Mouse (Mus musculus): ENCODE measurements around the gene Nckap5. TPM values are rescaled to one million over a fixed set of nuclear protein-coding genes. Genes with fewer than 3 reads are reported as not detected.

Nckap5 gene
- polyA plus RNA-seq, 1 experiment = not detected

DNA sequence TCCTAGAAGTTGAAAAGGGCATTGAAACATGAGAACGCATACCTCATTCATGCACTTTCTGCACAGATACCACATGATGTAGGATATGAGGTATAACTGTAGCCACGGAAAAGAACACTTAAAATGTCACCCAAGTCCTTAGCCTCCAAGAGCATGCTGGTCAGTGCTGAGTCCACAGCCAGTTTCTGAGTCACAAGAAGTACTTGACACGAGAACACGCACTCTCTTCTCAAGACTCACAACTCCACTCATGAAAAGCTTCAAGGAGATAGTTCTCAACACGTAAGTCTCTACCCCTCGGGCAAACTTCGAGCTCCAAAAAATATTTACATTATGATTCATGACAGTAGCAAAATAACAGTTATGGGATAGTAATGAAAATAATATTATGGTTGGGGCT, 137.0 kb downstream of the Nckap5 start:
- 94% methylated on average over 7 of the region's 7 CpGs for WGBS

GRCm38 (mm10) chr1:126688593-126688992, 142.0 kb downstream of the Nckap5 start:
- 87% methylated on average over 5 of the region's 5 CpGs for WGBS
- Histone ChIP-seq H3K4me1 (ENCODE audit: control insufficient read depth, insufficient read depth, low read length) (peaks cover 4% of the 10 kb centered on the region; the same call in 1 of the 2 replicates), H3K27ac (ENCODE audit: insufficient read depth, low read depth, low read length) (no peak overlapping the region), H3K4me3 (ENCODE audit: insufficient read depth, low read depth, low read length) (no peak overlapping the region)
- TF ChIP-seq POLR2A (IDR thresholded peaks at IDR 0.05; ENCODE audit: insufficient read depth, low read depth, low read length) (no peak), CTCF (IDR thresholded peaks at IDR 0.05; ENCODE audit: insufficient read depth, low read depth, low read length) (no peak)

More for the DNA sequence above, 137.0 kb downstream of the Nckap5 start:
- H3K4me1 ChIP-seq (ENCODE audit: control insufficient read depth, insufficient read depth, low read length) = no peaks in the 10 kb centered on the region
- no peak for TF ChIP-seq CTCF (IDR thresholded peaks at IDR 0.05; ENCODE audit: insufficient read depth, low read depth, low read length)
- TF ChIP-seq POLR2A (IDR thresholded peaks at IDR 0.05; ENCODE audit: insufficient read depth, low read depth, low read length) = no peak
- H3K4me3 ChIP-seq (ENCODE audit: insufficient read depth, low read depth, low read length) = no peak overlapping the region
- no peak overlapping the region for H3K27ac ChIP-seq (ENCODE audit: insufficient read depth, low read depth, low read length)

DNA sequence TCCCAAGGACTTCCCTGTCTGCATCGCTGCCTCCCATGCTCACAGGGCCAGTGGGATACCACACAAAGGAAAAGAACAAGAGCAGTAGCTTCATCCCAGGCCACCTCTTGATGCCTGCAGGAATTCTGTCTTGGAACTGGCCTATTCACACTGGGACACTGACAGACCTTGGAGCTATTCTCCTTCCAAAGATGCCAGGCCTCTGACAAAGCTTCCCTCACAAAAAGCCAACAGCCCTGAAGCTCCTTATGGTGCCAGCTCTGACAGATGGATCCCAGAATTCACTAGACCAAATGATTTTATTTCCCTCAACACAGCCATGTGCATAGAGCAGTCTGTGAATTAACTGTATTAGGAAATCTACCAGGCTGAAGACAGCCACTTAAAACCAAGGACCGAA, 143.9 kb downstream of the Nckap5 start:
- TF ChIP-seq CTCF (IDR thresholded peaks at IDR 0.05; ENCODE audit: insufficient read depth, low read depth, low read length) = no peak
- TF ChIP-seq POLR2A (IDR thresholded peaks at IDR 0.05; ENCODE audit: insufficient read depth, low read depth, low read length) = no peak
- WGBS = 91% methylated on average over 2 of the region's 2 CpGs
- Histone ChIP-seq H3K4me1 (ENCODE audit: control insufficient read depth, insufficient read depth, low read length) (peaks cover 7% of the 10 kb centered on the region; the same call in 1 of the 2 replicates), H3K27ac (ENCODE audit: insufficient read depth, low read depth, low read length) (no peak overlapping the region), H3K4me3 (ENCODE audit: insufficient read depth, low read depth, low read length) (no peak overlapping the region)

GRCm38 (mm10) chr1:126683621-126684445, 146.8 kb downstream of the Nckap5 start:
- TF ChIP-seq CTCF (IDR thresholded peaks at IDR 0.05; ENCODE audit: insufficient read depth, low read depth, low read length) (no peak), POLR2A (IDR thresholded peaks at IDR 0.05; ENCODE audit: insufficient read depth, low read depth, low read length) (no peak)
- WGBS = 25% methylated on average over 11 of the region's 11 CpGs
- H3K4me1 ChIP-seq (ENCODE audit: control insufficient read depth, insufficient read depth, low read length) = peaks cover 8% of the 10 kb centered on the region; the same call in 1 of the 2 replicates

GRCm38 (mm10) chr1:126681773-126682172, 148.8 kb downstream of the Nckap5 start:
- Histone ChIP-seq H3K27ac (ENCODE audit: insufficient read depth, low read depth, low read length) (no peak overlapping the region), H3K4me3 (ENCODE audit: insufficient read depth, low read depth, low read length) (no peak overlapping the region), H3K4me1 (ENCODE audit: control insufficient read depth, insufficient read depth, low read length) (peaks cover 8% of the 10 kb centered on the region; the same call in 1 of the 2 replicates)
- WGBS = 20% methylated on average over 8 of the region's 8 CpGs
- no peak for TF ChIP-seq CTCF (IDR thresholded peaks at IDR 0.05; ENCODE audit: insufficient read depth, low read depth, low read length)
- no peak for TF ChIP-seq POLR2A (IDR thresholded peaks at IDR 0.05; ENCODE audit: insufficient read depth, low read depth, low read length)

More at GRCm38 (mm10) chr1:126683621-126684445, 146.8 kb downstream of the Nckap5 start:
- no peak overlapping the region for H3K4me3 ChIP-seq (ENCODE audit: insufficient read depth, low read depth, low read length)
- no peak overlapping the region for H3K27ac ChIP-seq (ENCODE audit: insufficient read depth, low read depth, low read length)

GRCm38 (mm10) chr1:126679348-126679747, 151.3 kb downstream of the Nckap5 start:
- H3K27ac ChIP-seq (ENCODE audit: insufficient read depth, low read depth, low read length) = no peak overlapping the region
- peaks cover 8% of the 10 kb centered on the region; the same call in 1 of the 2 replicates for H3K4me1 ChIP-seq (ENCODE audit: control insufficient read depth, insufficient read depth, low read length)
- H3K4me3 ChIP-seq (ENCODE audit: insufficient read depth, low read depth, low read length) = no peak overlapping the region
- WGBS = 94% methylated on average over 1 of the region's 1 CpGs
- TF ChIP-seq CTCF (IDR thresholded peaks at IDR 0.05; ENCODE audit: insufficient read depth, low read depth, low read length) (no peak), POLR2A (IDR thresholded peaks at IDR 0.05; ENCODE audit: insufficient read depth, low read depth, low read length) (no peak)

- peaks cover 3% of the 10 kb centered on the region; the same call in 1 of the 2 replicates for H3K4me1 ChIP-seq (ENCODE audit: control insufficient read depth, insufficient read depth, low read length)
- H3K4me3 ChIP-seq (ENCODE audit: insufficient read depth, low read depth, low read length) = no peak overlapping the region
- 63% methylated on average over 4 of the region's 4 CpGs for WGBS
- no peak for TF ChIP-seq POLR2A (IDR thresholded peaks at IDR 0.05; ENCODE audit: insufficient read depth, low read depth, low read length)
- no peak for TF ChIP-seq CTCF (IDR thresholded peaks at IDR 0.05; ENCODE audit: insufficient read depth, low read depth, low read length)
- H3K27ac ChIP-seq (ENCODE audit: insufficient read depth, low read depth, low read length) = no peak overlapping the region
These were observed 153.3 kb downstream of the Nckap5 start for GRCm38 (mm10) chr1:126677280-126677679.

DNA sequence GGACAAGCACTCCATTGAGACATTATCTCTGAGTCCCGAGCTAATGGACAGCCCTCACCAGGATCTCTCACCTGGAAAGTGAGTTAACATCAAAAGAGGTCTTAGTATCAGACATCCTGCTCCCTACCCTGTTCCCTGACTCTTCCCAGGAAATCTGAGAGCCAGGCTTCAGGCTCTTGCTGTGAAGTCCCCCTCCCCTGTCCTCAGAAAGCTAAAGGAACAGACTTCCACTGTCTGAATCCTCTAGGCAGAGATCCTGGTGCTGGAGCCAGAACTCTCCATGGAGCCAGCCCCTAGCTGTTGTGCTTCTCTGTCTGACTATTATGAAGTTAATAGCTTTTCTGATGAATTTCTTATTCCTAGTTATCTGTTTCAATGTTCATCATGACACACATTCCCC, 153.8 kb downstream of the Nckap5 start:
- no peak overlapping the region for H3K4me3 ChIP-seq (ENCODE audit: insufficient read depth, low read depth, low read length)
- WGBS = 35% methylated on average over 1 of the region's 1 CpGs

GRCm38 (mm10) chr1:126675142-126675541, 155.5 kb downstream of the Nckap5 start:
- no peak for TF ChIP-seq CTCF (IDR thresholded peaks at IDR 0.05; ENCODE audit: insufficient read depth, low read depth, low read length)
- TF ChIP-seq POLR2A (IDR thresholded peaks at IDR 0.05; ENCODE audit: insufficient read depth, low read depth, low read length) = no peak

More for the DNA sequence above, 153.8 kb downstream of the Nckap5 start:
- Histone ChIP-seq H3K27ac (ENCODE audit: insufficient read depth, low read depth, low read length) (no peak overlapping the region), H3K4me1 (ENCODE audit: control insufficient read depth, insufficient read depth, low read length) (peaks cover 2% of the 10 kb centered on the region; the same call in 1 of the 2 replicates)
- TF ChIP-seq POLR2A (IDR thresholded peaks at IDR 0.05; ENCODE audit: insufficient read depth, low read depth, low read length) = no peak
- TF ChIP-seq CTCF (IDR thresholded peaks at IDR 0.05; ENCODE audit: insufficient read depth, low read depth, low read length) = no peak

More at GRCm38 (mm10) chr1:126675142-126675541, 155.5 kb downstream of the Nckap5 start:
- Histone ChIP-seq H3K27ac (ENCODE audit: insufficient read depth, low read depth, low read length) (no peak overlapping the region), H3K4me1 (ENCODE audit: control insufficient read depth, insufficient read depth, low read length) (no peaks in the 10 kb centered on the region), H3K4me3 (ENCODE audit: insufficient read depth, low read depth, low read length) (no peak overlapping the region)
- WGBS = 96% methylated on average over 1 of the region's 1 CpGs
